Mouse (Mus musculus): ENCODE data around the gene Rarg. TPM values are rescaled to one million over a fixed set of nuclear protein-coding genes. Genes with fewer than 3 reads are reported as not detected.
A peak's percentile ranks its signal among the peaks of the same experiment; 100 is the strongest.

The Rarg gene
- 5.7 and 7.1 TPM in 2 replicates for polyA plus RNA-seq (2015; fragmentation: Nextera tagmentation; extraction: Ambion mirVana)

DNA sequence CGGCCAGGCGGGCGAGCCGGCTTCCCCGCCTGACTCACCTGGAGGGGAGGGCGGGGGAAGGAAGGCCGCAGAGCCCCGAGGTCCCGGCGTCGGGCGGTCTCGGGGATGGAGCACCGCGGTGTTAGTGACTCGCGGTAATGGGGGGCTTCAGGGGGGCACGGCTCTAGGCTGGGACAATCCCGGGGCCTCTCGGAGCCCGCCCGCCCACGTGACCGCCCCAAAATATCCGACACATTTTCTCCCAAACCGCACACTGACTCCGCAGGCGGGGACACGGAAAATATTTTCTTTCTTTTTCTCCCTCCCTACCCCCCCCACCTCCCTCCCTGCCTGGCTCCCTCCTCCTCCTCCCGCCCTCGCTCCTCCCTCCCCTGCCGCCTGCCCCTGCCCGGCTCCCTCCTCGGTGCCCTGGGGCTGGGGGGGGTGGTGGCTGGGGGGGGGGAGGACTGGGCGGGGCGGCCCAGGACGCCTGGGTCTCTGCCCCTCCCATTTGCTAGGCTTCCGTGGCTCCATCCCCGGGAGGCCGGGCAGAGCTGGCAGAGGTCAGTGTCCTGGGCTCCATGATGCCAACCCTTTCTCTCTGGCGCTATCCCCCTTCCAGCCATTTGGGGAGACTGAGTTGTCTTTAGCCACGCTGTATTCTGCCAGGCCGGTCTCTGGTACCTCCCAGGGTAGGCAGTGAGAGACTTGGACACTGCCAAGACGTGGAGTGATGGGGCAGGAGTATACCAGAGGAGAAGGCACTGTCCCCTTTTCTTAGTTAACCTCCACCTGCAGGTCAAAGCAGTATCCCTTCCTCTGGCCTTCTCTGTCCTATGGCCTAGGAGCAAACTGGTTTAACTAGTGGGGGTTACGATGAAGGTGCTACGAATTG, at the start of gene Rarg:
Gene Rarg, minus strand, starts transcription at position 316 of the 874 bp plus-strand sequence.
- ATAC-seq (ENCODE audit: low FRiP score) = peak; percentile 45; the same call in 1 of the 2 replicates
- WGBS = under 1% methylated on average over 38 of the region's 46 CpGs

DNA sequence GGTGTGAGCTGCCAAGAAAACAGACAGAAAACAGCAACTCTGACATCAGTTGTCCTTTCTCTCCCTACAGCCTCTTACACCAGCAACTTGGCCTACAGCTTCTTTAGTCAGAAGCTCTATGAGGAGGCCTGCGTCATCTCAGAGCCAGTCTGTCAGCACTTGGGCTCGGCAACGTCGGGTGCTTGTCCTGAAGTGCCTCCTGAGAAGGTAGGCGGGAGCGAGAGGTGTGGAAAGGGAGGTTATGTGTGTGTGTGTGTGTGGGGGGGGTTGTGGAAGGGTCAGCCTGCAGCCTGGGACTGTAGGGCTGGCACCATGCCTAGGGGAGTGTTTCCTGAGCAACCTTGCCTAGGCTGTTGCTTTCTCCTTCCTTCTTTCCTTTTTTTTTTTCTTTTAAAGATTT, 45.2 kb upstream of the Rarg start:
- Histone ChIP-seq H3K4me2 (no peak overlapping the region), H3K27me3 (no peaks in the 10 kb centered on the region), H3K4me1 (replicated peaks) (no peaks in the 10 kb centered on the region), H3K36me3 (peaks cover 26% of the 10 kb centered on the region), H3K4me3 (no peak overlapping the region), H3K9ac (no peak overlapping the region), H3K27ac (no peak overlapping the region), H3K9me3 (no peaks in the 10 kb centered on the region)
- ATAC-seq (ENCODE audit: low FRiP score) = no peak
- 97% methylated on average over 6 of the region's 6 CpGs for WGBS

More for the DNA sequence above, at the start of gene Rarg:
- H3K27me3 ChIP-seq = peaks cover 85% of the 10 kb centered on the region
- H3K36me3 ChIP-seq = no peaks in the 10 kb centered on the region
- H3K9ac ChIP-seq = peak within 1 kb of the TSS; percentile 74
- no peaks in the 10 kb centered on the region for H3K9me3 ChIP-seq
- H3K27ac ChIP-seq = peak within 1 kb of the TSS; percentile 26; the same call in 1 of the 2 replicates
- peak within 1 kb of the TSS; percentile 51 for H3K4me3 ChIP-seq
- H3K4me1 ChIP-seq (replicated peaks) = peaks cover 26% of the 10 kb centered on the region
- peak within 1 kb of the TSS; percentile 86 for H3K4me2 ChIP-seq

DNA sequence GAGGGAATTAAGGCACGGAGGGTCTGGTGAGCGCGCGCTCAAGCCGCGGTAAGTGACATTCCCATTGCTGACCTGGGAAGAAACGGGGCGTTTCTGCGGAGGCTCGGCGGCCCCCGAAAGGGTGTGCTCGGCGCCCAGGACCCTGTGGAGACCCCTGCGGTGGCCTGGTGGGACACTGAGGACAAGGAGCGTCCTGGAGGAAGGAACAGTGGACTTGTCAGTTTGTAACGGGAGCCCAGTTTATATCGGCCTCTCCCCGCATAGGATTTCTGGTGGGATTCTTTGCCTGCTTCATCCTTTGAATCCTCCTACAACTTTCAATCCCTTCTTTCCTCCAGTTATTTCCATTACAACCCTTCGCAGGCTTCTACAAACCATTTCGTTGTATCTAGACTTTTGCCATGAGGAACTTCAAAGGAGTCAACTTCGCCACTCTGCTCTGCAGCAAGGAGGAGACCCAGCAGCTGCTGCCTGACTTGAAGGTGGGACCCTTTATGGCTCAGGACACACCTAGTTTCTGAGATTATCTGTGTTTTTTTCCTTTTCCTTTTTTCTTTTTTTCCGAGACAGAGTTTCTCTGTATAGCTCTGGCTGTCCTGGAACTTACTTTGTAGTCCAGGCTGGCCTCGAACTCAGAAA, 39.2 kb upstream of the Rarg start:
- Histone ChIP-seq H3K36me3 (peaks cover 10% of the 10 kb centered on the region; the same call in 1 of the 2 replicates), H3K4me3 (peak overlapping the region; percentile 54), H3K9me3 (no peaks in the 10 kb centered on the region), H3K9ac (peak overlapping the region; percentile 58; the same call in 1 of the 2 replicates), H3K4me1 (replicated peaks) (peaks cover 11% of the 10 kb centered on the region), H3K4me2 (peak overlapping the region; percentile 94), H3K27me3 (no peaks in the 10 kb centered on the region), H3K27ac (no peak overlapping the region)
- 5% methylated on average over 24 of the region's 24 CpGs for WGBS
- ATAC-seq (ENCODE audit: low FRiP score) = peak; percentile 78

DNA sequence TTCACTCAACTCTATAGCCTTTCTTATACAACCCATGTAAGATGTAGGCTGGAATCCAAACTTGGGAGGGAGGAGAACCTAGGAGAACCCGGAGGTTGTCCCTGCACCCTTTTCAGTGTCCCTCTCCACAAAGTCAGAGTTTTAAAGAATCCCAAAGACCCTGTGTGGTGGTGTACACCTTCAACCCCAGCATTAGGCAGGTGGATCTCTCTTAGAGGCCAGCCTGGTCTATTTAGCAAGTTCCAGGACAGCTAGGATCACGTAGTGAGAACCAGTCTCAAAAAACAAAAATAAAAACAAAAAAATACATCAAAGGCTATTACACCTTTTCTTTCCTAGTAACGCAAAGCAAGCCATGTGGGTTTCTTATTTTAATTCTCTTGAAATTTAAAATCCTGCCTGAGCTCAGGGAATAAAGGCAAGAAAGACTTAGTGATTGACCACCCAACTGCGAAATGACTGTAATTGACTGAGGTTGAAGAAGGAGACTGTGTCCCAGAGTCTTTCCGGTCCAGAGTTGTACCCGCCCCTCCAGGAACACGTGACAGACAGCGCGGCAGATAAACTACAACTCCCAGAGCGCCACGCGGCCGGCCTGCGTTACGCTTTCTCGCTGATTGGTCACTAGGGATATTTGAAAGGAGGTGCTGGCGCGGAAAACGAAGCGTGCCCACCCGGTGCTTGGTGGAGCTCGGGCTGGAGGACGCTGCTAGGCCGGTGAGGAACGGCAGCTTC, 38.5 kb upstream of the Rarg start, which contains the start of gene Espl1:
Gene Espl1, plus strand, starts transcription at position 634 of the 735 bp plus-strand sequence.
- Histone ChIP-seq H3K4me2 (peak within 1 kb of the TSS; percentile 94), H3K36me3 (peaks cover 10% of the 10 kb centered on the region; the same call in 1 of the 2 replicates), H3K9ac (peak within 1 kb of the TSS; percentile 58; the same call in 1 of the 2 replicates), H3K4me1 (replicated peaks) (peaks cover 11% of the 10 kb centered on the region), H3K4me3 (peak within 1 kb of the TSS; percentile 54), H3K27ac (peak within 1 kb of the TSS; percentile 58; the same call in 1 of the 2 replicates), H3K9me3 (no peaks in the 10 kb centered on the region), H3K27me3 (no peaks in the 10 kb centered on the region)
- 7% methylated on average over 25 of the region's 25 CpGs for WGBS
- peak; percentile 98 for ATAC-seq (ENCODE audit: low FRiP score)

DNA sequence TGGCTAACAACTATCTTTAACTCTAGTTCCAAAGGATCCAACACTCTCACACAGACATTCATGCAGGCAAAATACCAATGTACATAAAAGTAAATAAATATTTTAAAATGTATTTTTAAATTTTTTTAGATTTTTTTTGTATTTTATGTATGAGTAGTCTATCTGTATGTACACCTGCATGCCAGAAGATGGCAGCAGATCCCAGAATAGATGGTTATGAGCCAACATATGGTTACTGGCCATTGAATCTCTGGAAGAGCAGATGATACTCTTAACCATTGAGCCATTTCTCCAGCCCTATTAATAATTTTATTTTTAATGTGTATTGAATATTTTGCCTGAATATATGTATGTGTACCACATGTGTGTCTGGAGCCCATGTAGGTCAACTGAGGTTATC, 30.1 kb upstream of the Rarg start:
- Histone ChIP-seq H3K4me3 (no peak overlapping the region), H3K27ac (no peak overlapping the region), H3K36me3 (peaks cover 7% of the 10 kb centered on the region), H3K4me1 (replicated peaks) (no peaks in the 10 kb centered on the region), H3K9me3 (no peaks in the 10 kb centered on the region), H3K9ac (no peak overlapping the region), H3K27me3 (no peaks in the 10 kb centered on the region), H3K4me2 (no peak overlapping the region)
- no peak for ATAC-seq (ENCODE audit: low FRiP score)

DNA sequence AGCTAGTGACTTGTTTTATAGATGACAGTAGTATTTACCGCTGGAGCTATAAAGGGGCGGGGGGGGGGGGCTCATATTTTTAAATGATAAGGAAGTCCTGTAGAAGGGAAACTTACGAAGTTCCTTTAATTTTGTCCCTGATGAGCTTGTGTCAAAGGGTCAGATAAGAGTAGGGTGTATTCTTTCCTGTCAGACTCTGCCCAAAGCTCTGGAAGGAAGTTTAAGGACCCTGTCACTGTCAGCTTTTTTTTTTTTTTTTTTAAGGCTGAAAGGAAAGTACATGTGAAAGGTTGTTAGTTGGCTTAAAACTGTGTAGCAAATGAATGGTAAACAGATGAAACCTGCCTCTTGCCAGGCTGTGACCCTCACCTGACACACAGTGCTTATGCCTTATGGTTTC, 26.3 kb upstream of the Rarg start:
- Histone ChIP-seq H3K4me2 (no peak overlapping the region), H3K9ac (no peak overlapping the region), H3K9me3 (no peaks in the 10 kb centered on the region), H3K36me3 (peaks cover 24% of the 10 kb centered on the region), H3K4me1 (replicated peaks) (peaks cover 23% of the 10 kb centered on the region), H3K27me3 (no peaks in the 10 kb centered on the region), H3K4me3 (no peak overlapping the region), H3K27ac (no peak overlapping the region)
- no peak for ATAC-seq (ENCODE audit: low FRiP score)
- WGBS = 89% methylated on average over 3 of the region's 3 CpGs

DNA sequence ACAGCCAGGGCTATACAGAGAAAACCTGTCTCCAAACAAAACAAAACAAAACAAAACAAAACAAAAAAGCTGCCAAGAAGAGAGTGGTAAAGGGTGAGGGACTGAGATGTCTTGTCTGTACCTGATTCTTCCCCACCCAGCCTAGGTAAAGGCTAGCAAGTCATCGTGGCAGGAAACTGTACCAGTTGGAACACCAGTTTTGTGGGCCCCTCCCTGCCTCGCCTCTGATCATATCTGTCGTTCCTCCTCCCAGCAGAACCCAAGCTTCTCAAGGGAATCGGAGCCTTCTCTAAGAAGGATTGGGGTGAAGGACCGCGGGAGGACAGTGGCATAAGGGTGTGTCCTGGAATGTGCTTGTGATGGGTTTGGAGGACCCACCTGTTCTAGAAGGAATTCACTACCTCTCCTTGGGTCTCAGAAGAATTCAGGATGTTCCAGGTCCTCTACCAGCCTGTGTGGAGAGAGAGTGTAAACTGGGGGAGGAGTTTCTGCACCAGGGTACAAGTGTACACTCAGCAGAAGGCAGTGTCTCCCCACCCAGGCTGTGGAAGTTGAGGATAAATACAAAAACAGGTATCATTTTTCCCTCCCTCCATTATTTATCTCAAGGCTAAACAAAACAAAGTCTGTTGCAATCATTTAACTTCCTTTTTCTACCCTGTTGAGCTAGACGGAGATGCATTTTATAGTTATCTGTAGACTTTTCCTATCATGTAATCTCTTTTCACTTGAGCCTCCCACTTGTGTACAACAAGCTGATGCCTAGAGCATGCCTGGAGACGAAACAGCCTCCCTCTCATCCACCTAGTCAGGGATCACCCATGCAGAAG, 25.4 kb upstream of the Rarg start:
- Histone ChIP-seq H3K27me3 (no peaks in the 10 kb centered on the region), H3K4me2 (no peak overlapping the region), H3K9me3 (no peaks in the 10 kb centered on the region), H3K36me3 (peaks cover 24% of the 10 kb centered on the region), H3K4me1 (replicated peaks) (peaks cover 24% of the 10 kb centered on the region), H3K4me3 (no peak overlapping the region), H3K27ac (no peak overlapping the region), H3K9ac (no peak overlapping the region)
- WGBS = 88% methylated on average over 8 of the region's 8 CpGs
- no peak for ATAC-seq (ENCODE audit: low FRiP score)

DNA sequence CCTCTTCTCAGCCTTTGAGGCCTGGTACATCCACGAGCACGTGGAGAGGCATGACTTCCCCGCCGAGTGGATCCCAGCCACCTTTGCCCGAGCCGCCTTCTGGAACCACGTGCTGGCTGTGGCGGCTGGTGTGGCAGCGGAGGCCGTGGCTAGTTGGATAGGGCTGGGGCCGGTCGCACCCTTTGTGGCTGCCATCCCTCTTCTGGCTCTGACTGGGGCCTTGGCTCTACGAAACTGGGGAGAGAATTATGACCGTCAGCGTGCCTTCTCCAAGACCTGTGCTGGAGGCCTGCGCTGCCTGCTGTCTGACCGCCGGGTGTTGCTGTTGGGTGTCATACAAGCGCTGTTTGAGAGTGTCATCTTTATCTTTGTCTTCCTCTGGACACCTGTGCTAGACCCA, 23.3 kb upstream of the Rarg start:
- H3K4me2 ChIP-seq = peak overlapping the region; percentile 94
- 0 out of 2 replicates have a peak overlapping the region, but pooled peaks have one; percentile 87 for H3K9ac ChIP-seq
- WGBS = 95% methylated on average over 19 of the region's 19 CpGs
- H3K36me3 ChIP-seq = peaks cover 24% of the 10 kb centered on the region
- H3K27me3 ChIP-seq = no peaks in the 10 kb centered on the region
- peaks cover 24% of the 10 kb centered on the region for H3K4me1 ChIP-seq (replicated peaks)
- no peaks in the 10 kb centered on the region for H3K9me3 ChIP-seq
- H3K27ac ChIP-seq = no peak overlapping the region
- H3K4me3 ChIP-seq = peak overlapping the region; percentile 86
- ATAC-seq (ENCODE audit: low FRiP score) = no peak

DNA sequence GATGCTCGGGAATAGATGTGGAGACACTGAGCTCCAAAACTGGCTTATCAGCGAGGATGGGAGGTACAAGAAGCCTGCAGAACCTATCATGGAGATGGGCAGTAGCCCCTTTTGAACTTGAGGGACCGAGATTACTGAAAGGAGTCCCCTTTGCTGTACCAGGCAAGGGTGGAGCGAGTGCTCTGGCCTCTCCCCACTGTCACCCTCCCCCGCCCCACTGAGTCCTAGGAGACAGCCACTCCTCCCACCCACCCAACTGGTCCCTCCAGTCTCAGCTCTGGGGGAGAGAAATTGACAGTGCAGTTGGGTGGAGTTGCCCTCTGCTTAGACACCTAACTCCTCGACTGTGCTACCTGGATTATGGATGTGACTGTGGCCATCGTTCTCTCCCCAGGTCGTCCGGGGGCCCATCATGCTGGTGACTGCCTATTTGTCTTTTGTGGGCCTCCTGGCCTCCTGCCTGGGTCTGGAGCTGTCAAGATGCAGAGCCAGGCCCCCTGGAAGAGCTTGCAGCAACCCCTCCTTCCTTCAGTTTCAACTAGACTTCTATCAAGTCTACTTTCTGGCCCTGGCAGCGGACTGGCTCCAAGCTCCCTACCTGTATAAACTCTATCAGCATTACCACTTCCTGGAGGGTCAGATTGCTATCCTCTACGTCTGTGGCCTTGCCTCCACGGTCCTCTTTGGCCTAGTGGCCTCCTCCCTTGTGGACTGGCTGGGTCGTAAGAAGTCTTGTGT, 22.6 kb upstream of the Rarg start:
- ATAC-seq (ENCODE audit: low FRiP score) = 0 out of 2 replicates have a peak, but pooled peaks have one; percentile 22
- Histone ChIP-seq H3K9me3 (no peaks in the 10 kb centered on the region), H3K27me3 (no peaks in the 10 kb centered on the region), H3K9ac (peak overlapping the region; percentile 87), H3K27ac (peak overlapping the region; percentile 92), H3K4me3 (peak overlapping the region; percentile 86), H3K4me1 (replicated peaks) (peaks cover 24% of the 10 kb centered on the region), H3K4me2 (peak overlapping the region; percentile 94), H3K36me3 (peaks cover 24% of the 10 kb centered on the region)
- 32% methylated on average over 13 of the region's 13 CpGs for WGBS

DNA sequence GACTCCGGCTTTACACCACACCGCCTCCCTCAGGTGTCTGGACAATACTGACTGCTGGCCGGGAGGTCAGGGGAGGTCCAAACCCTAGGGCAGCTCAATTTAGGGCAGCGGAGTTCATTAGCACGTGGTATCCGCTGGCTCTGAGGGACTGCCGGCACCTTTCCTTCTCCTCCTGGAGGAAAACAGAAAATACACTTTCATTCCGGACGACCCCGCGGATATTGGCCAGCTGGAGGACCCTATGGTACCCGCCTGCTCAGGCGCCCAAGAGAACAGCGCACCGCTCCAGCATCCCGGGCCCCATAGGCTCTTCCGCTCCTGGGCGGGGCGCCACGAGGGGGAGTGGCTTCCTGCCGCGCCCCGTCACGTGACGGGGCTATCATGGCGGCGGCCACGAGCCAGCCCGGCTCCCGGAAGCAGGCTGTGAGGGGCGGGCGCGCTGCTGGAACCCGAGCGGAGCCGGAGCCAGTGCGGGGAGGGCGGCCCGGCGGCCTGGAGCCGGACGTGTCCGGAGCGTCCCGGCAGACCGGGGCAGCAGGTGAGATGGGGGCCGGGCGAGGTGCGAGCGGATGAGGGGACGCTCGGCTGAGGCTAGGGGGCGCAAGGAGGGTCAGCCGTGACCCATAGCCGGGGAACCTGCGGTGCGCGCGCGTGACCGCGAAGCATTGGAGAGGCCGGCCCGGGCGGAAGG, 21.9 kb upstream of the Rarg start, which contains the start of gene Mfsd5:
Gene Mfsd5, plus strand, starts transcription at position 363 of the 691 bp plus-strand sequence.
- H3K4me2 ChIP-seq = peak within 1 kb of the TSS; percentile 94
- peaks cover 24% of the 10 kb centered on the region for H3K4me1 ChIP-seq (replicated peaks)
- under 1% methylated on average over 64 of the region's 65 CpGs for WGBS
- H3K9me3 ChIP-seq = no peaks in the 10 kb centered on the region
- H3K27ac ChIP-seq = peak within 1 kb of the TSS; percentile 92
- H3K9ac ChIP-seq = peak within 1 kb of the TSS; percentile 87
- ATAC-seq (ENCODE audit: low FRiP score) = peak; percentile 97
- H3K27me3 ChIP-seq = no peaks in the 10 kb centered on the region
- peaks cover 24% of the 10 kb centered on the region for H3K36me3 ChIP-seq
- H3K4me3 ChIP-seq = peak within 1 kb of the TSS; percentile 86

All from hindbrain, embryonic 13.5 days (tissue).